In genomic region chr5:5693541-5693955, GRCm38 (mm10) we compare ENCODE assay signal across 8 mouse cellular contexts. TPM values are rescaled to one million over a fixed set of nuclear protein-coding genes. Genes with fewer than 3 reads are reported as not detected.
A peak's percentile ranks its signal among the peaks of the same experiment; 100 is the strongest.
DNase-seq lines count a peak whose midpoint lies in the region; ATAC-seq lines count a peak whose summit lies in the region.

No protein-coding gene starts in this region.

- H3K9ac ChIP-seq in hindbrain, embryonic 15.5 days: peak overlapping the region; percentile 81
- H3K9ac ChIP-seq in midbrain, embryonic 15.5 days: peak overlapping the region; percentile 77

- H3K4me1 ChIP-seq in hindbrain, embryonic 15.5 days (replicated peaks): peaks cover 7% of the 10 kb centered on the region; the same call in 1 of the 2 replicates
- H3K4me1 ChIP-seq in midbrain, embryonic 15.5 days: peaks cover 13% of the 10 kb centered on the region

- no peaks in the 10 kb centered on the region for H3K9me3 ChIP-seq in hindbrain, embryonic 15.5 days
- H3K9me3 ChIP-seq in midbrain, embryonic 15.5 days: no peaks in the 10 kb centered on the region

- no peaks in the 10 kb centered on the region for H3K27me3 ChIP-seq in hindbrain, embryonic 15.5 days
- H3K27me3 ChIP-seq in midbrain, embryonic 15.5 days (replicated peaks): no peaks in the 10 kb centered on the region

- no peak for DNase-seq in cerebellum, postnatal 4 days (ENCODE audit: low spot score in 2 of 2)
- DNase-seq in ovary, postnatal 14 days (ENCODE audit: low spot score): peak; percentile 27
- DNase-seq in ovary, postnatal 36 days (ENCODE audit: low spot score): no peak
- no peak for DNase-seq in left cerebral cortex, postnatal 10 days (ENCODE audit: extremely low spot score in 1 of 2, low spot score in 2 of 2)
- DNase-seq in frontal cortex, adult 2 months (ENCODE audit: extremely low spot score in 1 of 2, low spot score in 1 of 2): no peak

- intact Hi-C loops in left cerebral cortex, postnatal 10 days (cut with DNase I): no loop called here

- H3K4me2 ChIP-seq in hindbrain, embryonic 15.5 days: peak overlapping the region; percentile 95
- H3K4me2 ChIP-seq in midbrain, embryonic 15.5 days: peak overlapping the region; percentile 74

- no peaks in the 10 kb centered on the region for H3K36me3 ChIP-seq in hindbrain, embryonic 15.5 days
- H3K36me3 ChIP-seq in midbrain, embryonic 15.5 days (replicated peaks): no peaks in the 10 kb centered on the region

- ATAC-seq in cerebellum, adult (ENCODE audit: insufficient number of reproducible peaks, low FRiP score, low TSS enrichment): peak; percentile 23; the same call in 1 of the 2 replicates
- peak; percentile 73 for ATAC-seq in hindbrain, embryonic 15.5 days (ENCODE audit: low FRiP score, low read depth)
- peak; percentile 76 for ATAC-seq in midbrain, embryonic 15.5 days (replicated peaks)

- peak overlapping the region; percentile 92 for H3K4me3 ChIP-seq in hindbrain, embryonic 15.5 days
- H3K4me3 ChIP-seq in midbrain, embryonic 15.5 days: peak overlapping the region; percentile 88

- peak overlapping the region; percentile 69; the same call in 1 of the 2 replicates for H3K27ac ChIP-seq in hindbrain, embryonic 15.5 days (replicated peaks)
- H3K27ac ChIP-seq in midbrain, embryonic 15.5 days: peak overlapping the region; percentile 47; the same call in 1 of the 2 replicates

- under 1% methylated on average over 22 of the region's 29 CpGs for WGBS in hindbrain, embryonic 15.5 days
- under 1% methylated on average over 28 of the region's 29 CpGs for WGBS in midbrain, embryonic 15.5 days

RNA-seq across cellular contexts. Expression of gene Steap2, which starts 0.8 kb away (rescaled TPM):
- polyA plus RNA-seq in hindbrain, embryonic 15.5 days (2015; fragmentation: Nextera tagmentation; extraction: Ambion mirVana): 5.8 and 7.6 TPM in 2 replicates
- polyA plus RNA-seq in midbrain, embryonic 15.5 days (2015; fragmentation: Nextera tagmentation; extraction: Ambion mirVana): 5.7 and 5.9 TPM in 2 replicates
- 1 to 10 TPM; 7.3 to 7.5 TPM for total RNA-seq in left cerebral cortex, postnatal 10 days (2021)
- polyA plus RNA-seq in frontal cortex, adult 2 months (2012; rRNA removed): 9.1 and 10.0 TPM in 2 replicates

RNA-seq across cellular contexts. Expression of gene Cfap69, which starts 29.5 kb away (rescaled TPM):
- 9.7 and 12.2 TPM in 2 replicates for polyA plus RNA-seq in hindbrain, embryonic 15.5 days (2015; fragmentation: Nextera tagmentation; extraction: Ambion mirVana)
- polyA plus RNA-seq in midbrain, embryonic 15.5 days (2015; fragmentation: Nextera tagmentation; extraction: Ambion mirVana): 8.2 and 9.7 TPM in 2 replicates
- total RNA-seq in left cerebral cortex, postnatal 10 days (2021): 10 to 100 TPM; 16.9 to 19.7 TPM
- polyA plus RNA-seq in frontal cortex, adult 2 months (2012; rRNA removed): 20.4 and 27.5 TPM in 2 replicates

RNA-seq across cellular contexts. Expression of gene Steap1, which starts 55.6 kb away (rescaled TPM):
- 1.4 and 1.6 TPM in 2 replicates for polyA plus RNA-seq in hindbrain, embryonic 15.5 days (2015; fragmentation: Nextera tagmentation; extraction: Ambion mirVana)
- polyA plus RNA-seq in midbrain, embryonic 15.5 days (2015; fragmentation: Nextera tagmentation; extraction: Ambion mirVana): 0.88 and 1.2 TPM in 2 replicates
- total RNA-seq in left cerebral cortex, postnatal 10 days (2021): under 1 TPM; 0.36 to 0.51 TPM
- 0.40 and 0.76 TPM in 2 replicates for polyA plus RNA-seq in frontal cortex, adult 2 months (2012; rRNA removed)

Comparison
In these comparisons a context has a peak if more than half of its experiments do, and no peak if none do; other contexts are left out.
1. ATAC-seq: peak in every context shown above with its lines; median percentile 76 in midbrain, embryonic 15.5 days; 73 in hindbrain, embryonic 15.5 days; 23 in cerebellum, adult.